Mouse (Mus musculus) liver, postnatal 0 days (tissue): ENCODE measurements around the gene Slc9a6.

Experiments used
- CTCF ChIP-seq: sonication (generic); IDR thresholded peaks from 2 replicates; pipeline ENCODE4 v1.5.1; 2016; ENCODE audit warnings: antibody characterized with exemption, low read depth
- EP300 ChIP-seq: IDR thresholded peaks from 2 replicates; pipeline ENCODE4 v1.6.1; 2016; ENCODE audit warnings: antibody characterized with exemption, low read depth, mild to moderate bottlenecking

DNA sequence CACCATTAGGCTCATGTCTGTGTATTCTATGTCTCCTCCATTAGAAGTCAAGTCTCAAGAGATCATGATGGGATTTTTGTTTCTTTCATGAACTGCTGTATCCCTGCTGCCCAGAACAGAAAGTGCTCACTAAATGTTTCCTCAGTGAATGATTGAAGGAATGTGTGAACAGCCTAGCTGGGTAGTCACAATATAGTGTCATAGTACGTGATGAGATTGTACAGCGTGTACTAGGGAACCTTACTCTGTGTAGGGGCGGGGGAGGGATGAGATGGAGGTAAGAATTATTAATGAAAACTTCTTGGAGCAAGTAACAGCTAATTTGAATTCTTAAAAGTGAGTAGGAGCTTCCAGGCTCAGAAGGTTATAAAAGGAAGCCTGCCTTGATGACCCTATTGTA, 91.7 kb downstream of the Slc9a6 start:
- TF ChIP-seq CTCF: no peak
- TF ChIP-seq EP300: no peak
